Mouse (Mus musculus) R1 (cell line): ENCODE measurements around the gene Pdzd3.
"Not testable (repeated sequence)": the region's sequence is repeated elsewhere in the genome, so short reads cannot be mapped to it uniquely, and the experiment has no call there.

Experiments used
- DNase-seq: peaks from one replicate; pipeline ENCODE4 v3.0.0-alpha.2; 2018; ENCODE audit warnings: low read depth, low spot score

The Pdzd3 gene

GRCm38 (mm10) chr9:44251314-44251713 is at the start of gene Pdzd3:
TSS of gene Pdzd3 (minus strand) at chr9:44251471.
- no peak for DNase-seq

GRCm38 (mm10) chr9:44300001-44300400 is 48.7 kb upstream of the Pdzd3 start:
- not testable (repeated sequence) for DNase-seq

GRCm38 (mm10) chr9:44292490-44292889 is 41.2 kb upstream of the Pdzd3 start:
- peak; percentile 58 for DNase-seq

- DNase-seq: no peak
These were observed 37.7 kb upstream of the Pdzd3 start for GRCm38 (mm10) chr9:44288959-44289291.

GRCm38 (mm10) chr9:44288076-44288958 is 37.0 kb upstream of the Pdzd3 start, which contains the start of gene Abcg4:
TSS of gene Abcg4 (minus strand) at chr9:44288615.
- no peak for DNase-seq

- DNase-seq: no peak
These were observed 36.3 kb upstream of the Pdzd3 start for GRCm38 (mm10) chr9:44287401-44288075.

GRCm38 (mm10) chr9:44287003-44287400 is 35.7 kb upstream of the Pdzd3 start:
- DNase-seq: no peak

- DNase-seq: no peak
These were observed 35.1 kb upstream of the Pdzd3 start for GRCm38 (mm10) chr9:44286256-44286850.

GRCm38 (mm10) chr9:44283183-44283582 is 31.9 kb upstream of the Pdzd3 start:
- no peak for DNase-seq

GRCm38 (mm10) chr9:44269973-44270372 is 18.7 kb upstream of the Pdzd3 start:
- DNase-seq: no peak

GRCm38 (mm10) chr9:44269077-44269476 is 17.8 kb upstream of the Pdzd3 start:
- DNase-seq: peak; percentile 74

- peak; percentile 47 for DNase-seq
These were observed 17.2 kb upstream of the Pdzd3 start, which contains the start of gene Nlrx1 for GRCm38 (mm10) chr9:44268432-44268831. TSS of gene Nlrx1 (minus strand) at chr9:44268599.

GRCm38 (mm10) chr9:44268027-44268360 is 16.7 kb upstream of the Pdzd3 start:
- DNase-seq: peak; percentile 89

GRCm38 (mm10) chr9:44267319-44268026 is 16.2 kb upstream of the Pdzd3 start:
- DNase-seq: peak; percentile 44

GRCm38 (mm10) chr9:44266478-44267226 is 15.4 kb upstream of the Pdzd3 start:
- no peak for DNase-seq

GRCm38 (mm10) chr9:44261388-44261787 is 10.1 kb upstream of the Pdzd3 start:
- no peak for DNase-seq

- no peak for DNase-seq
These were observed 7.7 kb upstream of the Pdzd3 start for GRCm38 (mm10) chr9:44259014-44259413.

GRCm38 (mm10) chr9:44256213-44256612 is 4.9 kb upstream of the Pdzd3 start:
- DNase-seq: no peak

- DNase-seq: no peak
These were observed 3.9 kb upstream of the Pdzd3 start for GRCm38 (mm10) chr9:44255136-44255521.

- no peak for DNase-seq
These were observed 3.4 kb upstream of the Pdzd3 start for GRCm38 (mm10) chr9:44254508-44255135.

- no peak for DNase-seq
These were observed 2.2 kb upstream of the Pdzd3 start for GRCm38 (mm10) chr9:44253441-44253840.
